Mouse (Mus musculus) lung, postnatal 0 days (tissue): ENCODE results near the gene Evi5l.

Source experiments
- CTCF ChIP-seq: IDR thresholded peaks from 2 replicates; pipeline ENCODE4 v1.5.1; 2016; ENCODE audit warnings: antibody characterized with exemption, mild to moderate bottlenecking
- EP300 ChIP-seq: IDR thresholded peaks from 2 replicates; pipeline ENCODE4 v1.6.1; 2016; ENCODE audit warnings: antibody characterized with exemption, mild to moderate bottlenecking, control low read depth

DNA sequence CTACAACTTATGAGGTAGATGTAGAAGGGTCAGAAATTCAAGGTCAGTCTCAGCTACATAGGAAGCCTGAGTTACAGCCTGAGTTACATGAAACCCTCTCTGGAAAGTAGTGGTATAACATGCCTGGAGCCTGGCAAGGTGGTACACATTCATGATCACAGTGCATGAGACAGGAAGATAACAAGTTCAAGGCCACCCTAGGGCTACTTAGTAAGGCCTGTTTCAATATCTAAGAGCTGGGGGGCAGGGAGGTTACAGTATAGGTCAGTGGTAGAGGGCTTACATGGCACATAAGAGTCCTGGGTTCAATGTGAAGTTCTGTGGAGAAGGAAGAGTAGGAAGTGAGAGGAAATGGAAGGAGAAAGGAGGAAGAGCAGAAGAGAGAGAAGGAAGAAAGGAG lies 22.2 kb downstream of the Evi5l start:
- TF ChIP-seq CTCF (no peak), EP300 (no peak)
